Mouse (Mus musculus): ENCODE data around the gene Tnni2.

DNA sequence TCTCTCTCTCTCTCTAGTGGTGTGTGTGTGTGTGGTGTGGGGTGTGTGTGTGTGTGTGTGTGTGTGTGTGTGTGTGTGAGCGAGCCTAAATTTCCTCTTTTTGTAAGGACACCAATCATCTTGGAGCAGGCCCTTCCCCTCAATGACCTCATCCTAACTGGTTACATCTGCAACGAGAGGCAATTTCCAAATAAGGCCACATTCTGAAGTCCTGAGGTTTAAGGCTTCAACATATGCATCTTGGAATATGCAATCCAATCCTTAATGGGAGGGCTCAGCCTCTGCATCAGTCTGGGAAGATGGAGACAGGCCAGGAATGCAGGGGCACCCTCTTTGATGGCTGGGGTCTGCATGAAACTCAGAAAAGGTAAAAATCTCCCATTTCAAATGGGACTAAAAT is 16.4 kb downstream of the Tnni2 start:
- TF ChIP-seq ZC3H11A (IDR thresholded peaks at IDR 0.05; ENCODE audit: borderline replicate concordance, low read depth, low read length) (no peak), HCFC1 (IDR thresholded peaks at IDR 0.05; ENCODE audit: borderline replicate concordance, insufficient read depth, low read length) (no peak), CHD2 (IDR thresholded peaks at IDR 0.05; ENCODE audit: low read depth, low read length) (no peak)
